ENCODE assay signal across 9 mouse cellular contexts in the genomic region with DNA sequence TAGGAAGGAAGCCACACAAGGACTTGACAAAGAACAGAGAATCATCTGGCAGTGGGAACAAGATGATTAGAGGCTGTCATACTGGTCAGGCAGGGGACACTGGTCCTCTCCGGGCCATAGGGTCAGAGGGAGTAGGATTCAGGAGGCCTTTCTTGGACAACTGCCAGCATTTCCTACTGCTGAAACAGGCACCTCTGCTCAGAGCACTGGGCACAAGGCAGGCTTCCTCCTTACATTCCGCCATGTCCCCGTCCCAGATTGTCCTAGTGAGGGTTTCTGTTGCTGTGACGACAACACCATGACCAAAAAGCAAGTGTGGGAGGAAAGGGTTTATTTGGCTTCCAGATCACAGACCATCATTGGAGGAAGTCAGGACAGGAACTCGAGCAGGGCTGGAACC. TPM values are rescaled to one million over a fixed set of nuclear protein-coding genes. Genes with fewer than 3 reads are reported as not detected.
DNase-seq lines count a peak whose midpoint lies in the region; ATAC-seq and TF ChIP-seq lines count a peak whose summit lies in the region.
"Had no signal": no experiment of that assay in that cellular context is flagged by ENCODE, and none has a peak within 500 bp of the region (broad histone marks: within the 10 kb centered on the region; RNA-seq: fewer than 3 reads in every experiment).

No protein-coding gene starts in this region.

- H3K27me3 ChIP-seq in lung, embryonic 16.5 days (ENCODE audit: control insufficient read depth, insufficient read depth, low read depth, low read length): no peaks in the 10 kb centered on the region
- H3K27me3 ChIP-seq in hindbrain, embryonic 13.5 days: no peaks in the 10 kb centered on the region
- H3K27me3 ChIP-seq in lung, postnatal 0 days (replicated peaks; ENCODE audit: insufficient read depth, low read length): no peaks in the 10 kb centered on the region

- no peak for TF ChIP-seq CTCF in lung, postnatal 0 days (IDR thresholded peaks at IDR 0.05)

- H3K4me2 ChIP-seq in lung, embryonic 16.5 days (ENCODE audit: low read depth, low read length): no peak overlapping the region
- no peak overlapping the region for H3K4me2 ChIP-seq in hindbrain, embryonic 13.5 days
- no peak overlapping the region for H3K4me2 ChIP-seq in lung, postnatal 0 days (replicated peaks; ENCODE audit: low read depth, low read length)

- no peak overlapping the region for H3K4me3 ChIP-seq in lung, embryonic 16.5 days (ENCODE audit: low read length)
- H3K4me3 ChIP-seq in hindbrain, embryonic 13.5 days: no peak overlapping the region
- H3K4me3 ChIP-seq in lung, postnatal 0 days (ENCODE audit: low read depth, low read length): no peak overlapping the region

- WGBS in lung, embryonic 16.5 days: 34% methylated on average over 5 of the region's 5 CpGs
- 57% methylated on average over 5 of the region's 5 CpGs for WGBS in hindbrain, embryonic 13.5 days
- 23% methylated on average over 5 of the region's 5 CpGs for WGBS in lung, postnatal 0 days

- H3K36me3 ChIP-seq in lung, embryonic 16.5 days (ENCODE audit: control insufficient read depth, insufficient read depth, low read length): no peaks in the 10 kb centered on the region
- no peaks in the 10 kb centered on the region for H3K36me3 ChIP-seq in hindbrain, embryonic 13.5 days
- H3K36me3 ChIP-seq in lung, postnatal 0 days (ENCODE audit: insufficient read depth, low read length): no peaks in the 10 kb centered on the region

- DNase-seq in adrenal gland, postnatal 25 days: peak; percentile 33
- DNase-seq in adrenal gland, postnatal 4 days (ENCODE audit: low spot score in 2 of 2): no peak
- no peak for DNase-seq in lung, postnatal 25 days (ENCODE audit: low spot score)
- DNase-seq in lung, postnatal 0 days (ENCODE audit: low spot score): peak; percentile 53
- DNase-seq in spleen, postnatal 36 days (ENCODE audit: low spot score in 2 of 2): no peak
- DNase-seq in layer of hippocampus, adult 18-20 months (ENCODE audit: low spot score in 2 of 2): no peak
- DNase-seq: B cell, adult 2 months had no signal

- no peak overlapping the region for H3K9ac ChIP-seq in lung, embryonic 16.5 days (ENCODE audit: low read length)
- H3K9ac ChIP-seq in hindbrain, embryonic 13.5 days: peak overlapping the region; percentile 43; the same call in 1 of the 2 replicates
- H3K9ac ChIP-seq in lung, postnatal 0 days (replicated peaks; ENCODE audit: low read depth): no peak overlapping the region

- peak overlapping the region; percentile 84 for H3K27ac ChIP-seq in lung, embryonic 16.5 days (ENCODE audit: low read length)
- H3K27ac ChIP-seq in hindbrain, embryonic 13.5 days: peak overlapping the region; percentile 30; the same call in 1 of the 2 replicates
- H3K27ac ChIP-seq in lung, postnatal 0 days (ENCODE audit: low read length): peak overlapping the region; percentile 78; the same call in 1 of the 2 replicates

- no peaks in the 10 kb centered on the region for H3K9me3 ChIP-seq in lung, embryonic 16.5 days (ENCODE audit: control insufficient read depth, low read length)
- no peaks in the 10 kb centered on the region for H3K9me3 ChIP-seq in hindbrain, embryonic 13.5 days
- no peaks in the 10 kb centered on the region for H3K9me3 ChIP-seq in lung, postnatal 0 days (ENCODE audit: low read length)

- TF ChIP-seq EP300 in lung, postnatal 0 days (IDR thresholded peaks at IDR 0.05): no peak

- ATAC-seq in lung, embryonic 16.5 days (ENCODE audit: low read depth): no peak
- ATAC-seq in hindbrain, embryonic 13.5 days (ENCODE audit: low FRiP score): no peak
- ATAC-seq in lung, postnatal 0 days: no peak

- peaks cover 46% of the 10 kb centered on the region for H3K4me1 ChIP-seq in lung, embryonic 16.5 days (replicated peaks; ENCODE audit: control insufficient read depth, insufficient read depth, low read length)
- H3K4me1 ChIP-seq in hindbrain, embryonic 13.5 days (replicated peaks): peaks cover 46% of the 10 kb centered on the region
- peaks cover 32% of the 10 kb centered on the region for H3K4me1 ChIP-seq in lung, postnatal 0 days (ENCODE audit: insufficient read depth, low read depth, low read length)

RNA-seq across cellular contexts. Expression of a gene that starts 56.4 kb away (rescaled TPM):
- 42.3 and 50.9 TPM in 2 replicates for total RNA-seq in adrenal gland, postnatal 25 days (2021)
- 10 to 100 TPM; 82.3 to 84.4 TPM for total RNA-seq in adrenal gland, postnatal 4 days (2021)
- 371 and 400 TPM in 2 replicates for polyA plus RNA-seq in lung, embryonic 16.5 days (2015; fragmentation: Nextera tagmentation; extraction: Ambion mirVana)
- polyA plus RNA-seq in hindbrain, embryonic 13.5 days (2015; fragmentation: Nextera tagmentation; extraction: Ambion mirVana): 39.1 and 53.3 TPM in 2 replicates
- polyA plus RNA-seq in lung, postnatal 0 days (2015; fragmentation: Nextera tagmentation; extraction: Ambion mirVana): 222 and 240 TPM in 2 replicates
- 10 to 100 TPM in 1 of 2 experiments, 1 to 10 TPM in 1; 8.7 to 12.2 TPM for total RNA-seq in layer of hippocampus, adult 18-20 months (2021)

Comparison
In these comparisons a context has a peak if more than half of its experiments do, and no peak if none do; other contexts are left out.
1. DNase-seq: peak in adrenal gland, postnatal 25 days (single experiment) and lung, postnatal 0 days (single experiment); none in adrenal gland, postnatal 4 days (0 of 2), lung, postnatal 25 days (single experiment), spleen, postnatal 36 days (0 of 2) and layer of hippocampus, adult 18-20 months (0 of 2).
2. H3K27ac ChIP-seq: peak in every context shown above with its lines; median percentile 84 in lung, embryonic 16.5 days; 78 in lung, postnatal 0 days; 30 in hindbrain, embryonic 13.5 days.